Mouse (Mus musculus) natural killer cell, adult 2 months (primary cell): ENCODE measurements around the gene Adarb2.

ENCODE experiments used
- DNase-seq, 2 experiments: peaks; one replicate each; pipeline ENCODE4 v3.0.0; 2022; ENCODE audit warnings: low spot score in 2 of 2

The Adarb2 gene

DNA sequence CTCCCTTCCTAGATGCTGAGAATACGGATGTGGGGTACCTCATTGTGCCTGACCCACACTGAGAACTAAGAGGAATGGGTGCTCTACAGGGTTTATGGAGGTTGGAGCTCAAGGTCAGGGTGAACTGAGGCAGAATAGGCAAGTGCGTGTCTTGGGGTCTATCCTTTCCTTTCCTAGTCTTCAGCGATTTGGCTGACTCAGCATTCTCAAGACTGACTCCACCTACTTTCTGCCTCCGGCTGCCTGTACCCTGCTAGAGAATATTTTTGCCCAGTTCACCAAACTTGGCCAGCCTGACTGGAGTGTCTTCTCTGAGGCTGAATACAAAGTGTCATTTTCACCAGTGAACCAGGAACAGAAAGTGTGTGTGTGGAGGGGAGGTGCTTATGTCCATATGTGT is 163.4 kb downstream of the Adarb2 start:
- DNase-seq = no peak

DNA sequence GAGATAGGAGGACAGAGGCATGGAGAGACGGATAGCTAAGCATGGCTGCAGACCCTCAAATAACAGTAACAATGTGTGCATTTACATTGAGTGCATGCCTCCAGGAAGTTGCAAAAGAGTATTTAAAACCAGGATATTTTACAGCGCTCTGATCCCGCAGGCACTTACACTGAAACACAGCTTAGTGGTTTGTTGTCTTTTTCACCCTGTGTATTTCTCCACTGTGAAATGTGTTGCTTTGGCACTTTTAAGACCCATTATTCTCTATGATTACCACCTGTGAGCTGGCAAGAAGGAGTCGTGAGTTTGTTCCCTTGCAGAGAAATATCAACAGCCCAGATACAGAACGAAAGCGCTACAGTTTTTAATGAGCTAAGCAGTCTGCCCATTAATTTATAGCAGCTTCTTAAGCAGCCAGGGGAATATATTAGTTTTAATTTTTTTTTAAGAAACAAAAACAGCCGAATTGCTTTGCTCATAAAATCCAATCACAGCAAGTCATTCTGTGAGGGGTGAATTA is 167.3 kb downstream of the Adarb2 start:
- DNase-seq = no peak

DNA sequence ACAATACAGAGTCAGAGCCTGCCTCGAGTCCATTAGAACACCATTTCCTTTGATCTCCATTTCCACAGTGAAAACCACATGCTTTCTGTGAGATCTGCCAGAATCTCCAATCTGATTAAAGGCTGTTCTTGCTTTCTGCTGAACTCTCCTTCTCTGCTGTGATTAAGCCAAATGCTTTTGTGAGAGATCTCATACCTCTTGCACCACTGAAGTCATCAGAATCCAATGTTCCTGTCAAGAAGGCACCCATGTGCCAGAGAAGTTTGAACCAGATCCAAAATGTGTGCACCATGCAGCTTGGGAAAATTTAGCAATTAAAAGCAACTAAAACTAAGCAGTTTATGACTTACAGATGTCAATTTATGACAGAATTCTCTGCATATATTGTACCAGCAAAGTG is 185.9 kb downstream of the Adarb2 start:
- DNase-seq = no peak

DNA sequence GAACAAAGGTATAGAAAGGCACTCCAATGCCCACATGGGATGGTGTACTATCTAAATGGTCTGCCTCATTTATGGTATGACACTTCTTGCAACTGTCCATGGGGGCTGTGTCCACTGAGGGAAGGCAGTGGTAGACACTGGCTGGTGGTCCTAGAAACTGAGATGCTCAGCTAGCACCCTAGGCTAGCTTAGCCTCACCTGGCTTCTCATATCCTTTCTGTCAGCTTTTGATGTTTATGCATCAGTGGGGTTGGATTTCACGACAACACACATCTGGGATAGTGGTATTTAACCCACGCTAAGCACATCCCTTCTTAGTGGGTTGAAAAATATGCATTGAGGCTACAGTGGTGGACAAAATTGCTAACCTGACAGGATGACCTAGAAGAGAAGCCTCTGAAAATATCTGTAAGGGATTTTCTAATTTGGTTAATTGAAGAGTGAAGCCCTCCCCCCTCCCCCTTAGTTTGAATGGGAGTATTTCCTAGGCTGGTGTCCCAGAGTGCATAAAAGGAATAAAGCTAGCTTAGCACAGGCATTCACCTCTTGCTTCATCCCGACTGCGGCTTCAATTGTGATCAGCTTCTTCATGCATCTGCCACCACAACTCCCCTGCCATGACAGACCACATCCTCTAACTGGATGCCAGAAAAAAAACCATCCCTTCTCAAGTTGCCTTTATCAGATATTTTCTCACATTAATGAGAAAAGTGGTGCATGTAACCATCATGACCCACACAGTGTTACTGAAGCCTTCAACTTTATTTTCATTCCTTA is 197.8 kb downstream of the Adarb2 start:
- no peak for DNase-seq

DNA sequence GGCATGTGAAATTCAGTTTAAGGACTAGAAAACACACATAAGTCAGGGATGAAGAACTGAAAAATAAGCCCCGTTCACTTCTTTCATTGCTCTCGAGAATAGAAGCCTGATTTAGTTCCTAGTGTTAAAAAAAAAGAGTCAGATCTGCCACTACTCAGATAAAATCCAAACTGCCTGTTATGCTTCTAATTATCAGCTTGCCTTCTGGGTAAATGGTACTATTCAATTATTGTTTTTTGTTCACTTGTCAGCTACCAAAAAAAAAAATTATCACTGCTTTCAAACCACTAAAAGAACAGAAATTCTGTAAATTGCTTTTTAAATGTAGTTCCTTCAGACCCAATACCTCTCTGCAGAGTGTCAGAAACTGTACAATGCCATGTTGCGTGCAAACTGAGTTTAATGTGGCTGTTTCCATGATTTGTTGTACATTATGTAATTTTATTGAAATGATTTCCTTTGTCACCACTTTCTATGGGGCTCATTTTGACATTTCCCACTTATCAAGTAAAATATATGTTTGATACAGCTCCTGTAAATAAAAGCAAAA is 199.7 kb downstream of the Adarb2 start:
- DNase-seq = no peak

DNA sequence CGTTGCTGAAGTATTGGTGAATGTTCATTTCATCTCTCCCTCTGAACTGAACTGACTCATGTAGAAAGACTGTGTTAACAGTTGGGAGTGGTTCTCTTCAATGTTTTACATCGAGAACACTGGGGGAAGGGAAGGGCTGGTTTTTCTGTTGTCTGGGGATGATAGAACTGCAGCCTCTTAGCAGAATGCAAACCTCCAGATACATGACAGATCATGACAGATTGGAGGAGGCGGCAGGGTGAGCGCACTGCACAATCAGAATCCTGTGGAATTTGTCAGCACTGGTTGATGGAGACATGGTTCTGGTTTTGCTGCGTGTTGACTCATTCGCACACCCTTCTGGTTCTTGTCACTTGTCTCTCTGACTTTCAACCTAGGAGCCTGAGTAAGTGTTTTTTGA is 203.4 kb downstream of the Adarb2 start:
- DNase-seq = no peak

DNA sequence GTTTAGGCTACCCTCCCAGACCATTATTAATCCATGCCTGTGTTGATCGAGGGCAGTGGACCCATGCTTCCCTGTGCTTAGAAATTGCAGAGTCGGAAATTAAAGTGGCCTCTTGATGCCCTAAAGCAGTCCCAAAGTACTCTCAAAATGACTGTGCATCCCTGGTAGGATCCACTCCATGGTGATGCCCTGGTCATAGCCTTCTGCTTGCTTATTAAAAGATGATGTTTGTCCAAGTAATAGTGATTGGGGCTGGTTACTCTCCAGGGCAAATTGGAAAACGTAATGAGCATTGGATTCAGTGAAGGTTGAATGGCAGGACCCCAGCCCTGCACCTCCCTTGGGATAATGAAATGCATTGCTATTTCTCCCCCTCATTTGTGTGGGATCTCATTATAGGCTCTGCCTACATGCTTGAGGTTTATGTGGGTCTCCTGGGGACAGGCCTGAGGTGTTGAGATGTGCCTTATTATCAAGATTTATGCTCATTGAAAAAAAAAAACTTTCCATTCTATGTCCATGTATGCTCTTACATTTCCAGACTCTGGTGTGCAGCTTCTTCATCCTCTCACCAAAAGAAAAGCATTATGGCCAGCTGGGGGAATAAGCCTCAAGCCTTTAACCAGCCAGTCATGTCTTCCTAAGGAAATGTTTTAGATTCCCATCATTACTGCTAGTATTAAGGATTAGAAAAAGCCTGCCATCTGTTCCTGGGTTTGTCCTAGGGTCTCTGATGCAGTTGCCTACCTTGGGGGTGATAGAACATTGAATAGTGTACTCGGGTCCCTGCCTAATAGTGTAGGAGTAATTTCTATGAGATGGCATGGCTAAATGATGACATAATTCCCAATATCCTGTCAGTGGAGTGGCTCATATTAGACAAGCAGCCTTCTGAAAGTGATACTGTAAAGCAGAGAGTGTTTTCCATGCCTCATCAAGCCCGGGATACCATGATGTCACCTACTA is 208.0 kb downstream of the Adarb2 start:
- no peak for DNase-seq

DNA sequence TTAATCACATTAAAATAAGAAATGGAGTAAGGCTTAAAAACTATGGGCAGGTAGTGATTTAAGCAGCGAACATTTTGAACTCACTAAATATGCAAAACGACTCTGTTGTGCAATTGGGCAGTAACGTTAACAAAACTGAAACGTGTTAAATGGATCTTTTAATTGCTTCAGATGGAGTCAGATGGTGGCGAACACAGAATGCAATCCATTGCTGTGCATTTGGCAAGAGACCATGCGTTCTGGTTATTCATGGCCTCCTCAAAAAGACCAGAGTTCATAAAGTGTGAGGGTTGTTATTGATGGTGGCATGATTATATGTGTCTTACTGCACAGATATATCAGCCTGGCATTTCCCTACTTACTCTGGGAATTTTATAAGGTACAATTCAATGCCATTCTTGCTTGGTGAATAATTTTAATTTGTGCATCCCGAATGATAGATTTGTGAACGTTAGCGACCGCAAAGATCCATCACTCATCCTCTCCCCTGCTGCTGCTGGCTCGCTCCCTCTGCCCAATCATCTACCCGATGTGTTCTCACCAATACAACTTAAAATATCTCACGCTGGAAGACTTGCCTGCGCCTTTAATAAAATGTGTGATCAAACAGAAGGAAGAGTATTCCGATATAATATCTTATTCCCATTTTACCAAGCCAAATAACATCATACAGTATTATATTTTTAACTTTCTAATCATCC is 221.5 kb downstream of the Adarb2 start:
- no peak for DNase-seq

DNA sequence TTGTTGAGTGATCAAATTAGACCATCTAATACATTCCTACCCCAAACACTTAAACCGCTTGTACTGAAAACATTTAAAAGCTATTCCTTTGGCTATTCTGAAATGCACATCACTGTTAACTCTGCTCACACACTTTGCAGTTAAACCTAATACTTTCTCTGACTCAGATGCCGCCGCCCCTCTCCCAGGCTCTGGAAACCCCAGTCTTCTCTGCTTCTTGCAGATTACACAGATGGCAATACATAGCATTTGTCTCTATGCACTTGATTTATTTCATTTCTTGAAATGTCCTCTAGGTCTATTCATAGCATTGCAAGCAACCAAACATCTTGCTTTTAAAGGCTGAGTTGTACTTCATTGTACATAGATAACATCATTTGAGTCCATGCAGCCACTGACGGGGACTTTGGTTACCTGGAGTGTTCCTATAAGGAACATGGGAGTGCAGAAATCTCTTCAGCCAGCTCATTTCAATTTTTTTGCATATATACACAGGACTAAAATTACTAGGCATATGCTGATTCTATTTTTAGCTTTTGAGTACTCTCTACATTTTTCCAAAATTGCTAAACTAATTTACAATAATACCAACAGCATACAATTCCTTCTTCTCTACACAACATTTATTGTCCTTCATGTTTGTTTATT is 236.6 kb downstream of the Adarb2 start:
- no peak for DNase-seq

DNA sequence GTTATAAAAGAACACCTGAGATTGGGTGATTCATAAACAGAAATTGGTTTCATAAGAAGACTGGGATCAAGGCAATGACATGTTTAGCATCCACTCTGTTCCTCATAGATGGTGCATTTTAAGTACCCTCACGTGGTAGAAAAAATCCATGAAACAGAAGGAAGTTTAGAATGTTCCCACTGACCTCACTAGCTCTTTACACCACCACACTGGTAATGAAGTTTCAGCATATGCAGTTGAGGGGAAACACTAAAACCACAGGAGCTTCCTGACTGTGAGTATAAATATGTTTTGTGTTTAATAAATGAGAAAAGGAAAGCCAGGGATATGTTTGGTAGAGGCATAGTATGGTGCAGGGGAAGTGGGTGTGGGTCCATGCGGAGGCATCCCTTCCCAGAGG is 242.7 kb downstream of the Adarb2 start:
- no peak for DNase-seq

DNA sequence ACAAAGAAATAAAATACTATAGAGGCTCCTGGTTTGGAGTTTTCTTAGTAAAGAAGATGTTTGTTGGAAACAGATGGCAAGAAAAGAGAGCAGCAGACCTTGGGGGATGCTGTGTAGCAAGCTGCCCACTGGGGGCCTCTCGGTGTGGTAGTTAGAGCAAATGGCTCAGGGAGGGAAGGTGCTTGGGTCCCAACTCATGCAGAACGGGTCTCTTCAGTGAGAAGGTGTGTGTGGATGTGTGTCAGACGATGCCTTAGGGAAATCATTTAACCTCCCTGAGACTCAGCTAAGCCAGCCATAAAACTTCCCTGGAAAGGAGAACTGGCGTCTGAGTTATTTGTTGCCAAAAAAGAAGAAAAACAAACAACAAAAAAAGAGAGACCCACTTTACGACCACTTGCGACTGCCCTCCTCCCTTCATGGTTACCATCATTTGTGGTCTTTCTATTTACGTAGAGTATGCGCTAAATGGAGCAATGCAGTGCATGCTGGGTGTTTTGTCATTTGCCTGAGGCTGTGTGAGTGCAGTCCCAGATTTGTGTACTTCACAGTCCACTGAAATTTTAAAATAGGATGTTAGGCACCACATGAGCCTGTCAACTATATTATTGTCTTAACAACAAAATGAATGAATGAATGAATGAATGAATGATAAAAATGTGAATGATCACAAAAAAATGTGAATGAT is 245.7 kb downstream of the Adarb2 start:
- no peak for DNase-seq

DNA sequence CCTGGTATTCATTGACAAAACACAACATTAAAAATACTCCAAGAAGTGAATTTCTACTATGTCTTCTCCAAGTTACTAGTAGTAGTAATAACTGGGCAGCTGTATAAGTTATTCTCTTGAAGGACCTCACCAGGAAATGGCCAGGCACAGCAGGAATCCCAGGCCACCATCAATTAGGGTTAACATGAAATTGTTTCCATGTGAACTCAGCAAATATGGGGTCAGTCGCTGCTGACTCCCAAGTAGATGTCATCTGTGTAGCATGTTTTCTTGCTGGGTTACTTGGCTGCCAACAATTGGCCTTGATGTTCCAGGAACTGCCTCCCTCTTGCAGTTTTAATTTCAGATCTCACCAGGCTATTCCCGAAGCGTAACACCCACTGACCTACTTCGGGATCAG is 248.9 kb downstream of the Adarb2 start:
- DNase-seq = no peak

DNA sequence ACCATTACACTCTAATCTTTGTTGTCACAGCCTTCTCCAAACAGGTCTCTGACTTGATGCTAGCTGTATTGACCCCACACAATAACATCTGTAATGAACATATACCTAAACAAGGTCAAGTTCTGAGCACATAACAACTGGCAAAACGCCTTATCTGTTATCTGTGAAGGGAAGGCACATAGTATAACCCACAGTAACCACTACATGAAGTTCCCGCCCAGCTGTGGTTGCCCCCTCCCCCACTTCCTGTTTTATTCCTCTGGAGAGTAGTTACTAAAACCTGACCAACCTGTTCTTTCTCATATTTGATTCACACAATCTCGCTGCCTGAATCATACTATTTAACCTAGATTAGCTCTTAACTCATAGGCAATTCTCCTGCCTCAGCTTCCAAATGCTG is 254.2 kb downstream of the Adarb2 start:
- DNase-seq = peak; percentile 22 to 26

DNA sequence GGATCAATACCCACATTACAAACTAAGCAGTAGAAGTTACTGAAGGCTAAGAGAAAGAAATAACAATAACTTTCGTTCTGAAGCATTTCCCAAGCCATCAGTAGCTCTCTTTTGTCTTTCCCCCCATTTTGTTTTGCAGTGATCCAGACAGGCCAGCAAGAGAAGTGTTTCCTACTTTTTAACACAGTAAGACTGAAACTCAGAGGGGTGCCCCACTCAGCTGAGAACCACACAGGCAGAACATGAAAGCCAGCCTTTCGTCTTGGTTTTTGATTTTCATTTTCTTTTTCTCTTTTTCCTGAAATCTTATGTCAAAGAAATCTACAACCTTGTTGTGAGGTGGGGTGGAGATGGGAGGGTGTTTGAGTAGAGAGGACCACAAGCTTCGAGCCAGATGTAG is 255.2 kb downstream of the Adarb2 start:
- DNase-seq = no peak

DNA sequence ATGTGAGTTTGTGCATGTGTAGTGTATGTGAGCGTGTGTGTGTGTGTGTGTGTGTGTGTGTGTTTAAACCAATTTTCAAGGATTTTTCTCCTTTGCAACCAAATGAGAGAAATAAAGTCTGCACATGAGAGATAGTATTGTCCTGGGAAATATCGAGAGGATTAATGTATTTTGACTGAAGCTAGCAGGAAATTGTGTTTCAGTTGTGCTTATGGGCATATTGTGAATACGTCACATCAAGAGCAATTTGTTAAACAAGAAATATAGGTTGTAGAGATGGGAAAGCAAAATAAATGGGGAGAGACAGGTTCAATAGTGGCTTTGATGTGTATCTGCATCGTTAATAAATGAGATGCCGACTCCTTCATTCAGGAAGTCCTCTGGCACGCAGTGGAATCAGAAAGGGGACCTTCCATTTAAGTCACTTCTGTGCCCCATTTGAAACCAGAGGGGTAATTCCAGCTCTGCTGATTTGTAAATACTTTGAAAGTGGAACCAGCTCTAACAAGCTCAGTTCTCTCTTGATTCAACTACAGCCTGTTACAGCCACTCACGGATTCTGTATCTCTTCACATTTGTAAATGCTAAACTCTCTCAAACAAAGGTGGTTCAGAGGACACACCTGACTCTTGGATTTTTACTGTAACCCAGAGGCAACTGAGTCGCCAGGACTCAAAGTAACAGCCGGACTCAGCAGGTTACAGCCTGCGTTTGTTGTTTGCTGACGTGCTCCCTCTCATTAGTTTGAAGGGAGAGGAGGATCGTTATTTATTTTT is 265.1 kb downstream of the Adarb2 start:
- no peak for DNase-seq

DNA sequence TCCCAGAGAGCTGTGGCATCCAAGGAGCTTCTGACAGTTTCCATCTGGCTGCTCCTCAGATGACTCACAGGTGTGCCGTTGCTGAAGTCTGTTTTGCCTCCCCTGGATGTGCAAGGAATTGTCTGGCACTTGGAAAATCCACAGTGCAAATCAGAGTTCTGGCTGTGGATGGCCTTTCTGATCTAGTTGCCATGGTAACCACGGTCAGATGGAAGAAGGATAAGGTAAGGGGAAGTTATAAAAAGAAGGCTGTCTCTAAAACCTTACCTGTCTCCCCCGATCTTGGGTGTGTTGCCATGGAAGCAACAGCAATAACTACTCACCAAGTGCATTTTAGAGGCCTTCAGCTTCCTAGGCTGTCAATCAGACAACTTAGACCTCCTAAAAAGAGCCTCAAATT is 273.6 kb downstream of the Adarb2 start:
- DNase-seq = no peak

DNA sequence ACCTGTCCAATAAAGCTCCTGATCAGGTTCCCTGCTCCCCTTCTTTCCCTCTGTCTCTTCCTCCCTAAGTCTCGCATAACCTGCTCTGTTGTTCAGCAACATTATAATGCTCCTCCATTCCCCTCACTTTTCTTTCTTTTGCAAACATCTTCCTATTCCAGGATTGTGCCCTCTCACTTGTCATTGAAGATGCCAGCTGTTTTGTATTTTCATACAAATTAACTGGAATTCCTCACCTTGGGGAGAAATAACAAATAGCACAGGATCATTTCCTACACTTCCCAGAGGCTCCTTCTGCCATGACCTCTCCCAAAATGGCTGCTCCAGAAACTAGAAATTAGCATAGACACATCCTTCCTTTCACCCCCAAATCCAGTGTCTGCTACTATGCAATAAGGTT is 276.1 kb downstream of the Adarb2 start:
- DNase-seq = no peak

DNA sequence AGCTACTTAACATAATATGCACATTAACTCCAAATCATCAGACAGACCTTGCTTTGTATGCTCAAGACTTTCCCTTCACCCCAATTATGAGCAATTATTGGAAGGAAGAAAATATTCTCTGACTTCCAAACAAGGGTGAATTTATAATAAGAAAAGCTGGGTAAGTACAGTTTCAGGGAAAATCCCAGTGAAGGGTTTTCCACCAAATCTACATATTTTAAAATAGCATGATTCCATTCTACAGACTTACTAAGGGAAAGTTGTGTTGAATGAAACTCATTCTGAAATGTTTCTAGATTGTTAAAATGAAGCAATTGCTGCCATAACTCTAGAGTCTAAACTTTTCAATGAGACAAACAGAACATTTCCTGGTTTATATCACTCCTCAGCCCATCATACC is 277.3 kb downstream of the Adarb2 start:
- no peak for DNase-seq

DNA sequence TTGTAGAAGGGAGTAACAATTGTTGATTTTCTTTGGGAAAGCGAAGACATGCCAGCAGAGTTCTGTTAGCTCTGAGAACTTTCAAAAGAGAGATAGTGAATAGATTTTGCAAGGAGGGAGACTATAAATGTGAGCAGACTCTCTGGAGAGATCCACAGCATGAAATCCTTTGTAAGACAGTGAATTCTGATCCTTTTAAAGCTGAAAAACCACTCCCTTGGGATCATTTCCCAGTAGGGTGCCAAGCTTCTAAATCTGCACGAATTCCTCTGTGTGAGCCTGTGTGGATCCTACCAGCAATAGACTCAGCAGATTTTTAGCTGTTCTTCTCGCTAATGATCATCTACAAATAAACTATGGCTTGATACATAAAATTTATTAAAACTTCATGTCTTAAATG is 278.7 kb downstream of the Adarb2 start:
- no peak for DNase-seq
